Mouse (Mus musculus) forelimb bud, embryonic 11.5 days (tissue): ENCODE results near the gene Zwilch.

Experiments
- DNase-seq: peaks from one replicate; pipeline ENCODE4 v3.0.0-alpha.2; 2012; ENCODE audit warnings: low read depth, low spot score

Gene Zwilch

GRCm38 (mm10) chr9:64105301-64105700 is 67.6 kb downstream of the Zwilch start:
- DNase-seq, result no peak

DNA sequence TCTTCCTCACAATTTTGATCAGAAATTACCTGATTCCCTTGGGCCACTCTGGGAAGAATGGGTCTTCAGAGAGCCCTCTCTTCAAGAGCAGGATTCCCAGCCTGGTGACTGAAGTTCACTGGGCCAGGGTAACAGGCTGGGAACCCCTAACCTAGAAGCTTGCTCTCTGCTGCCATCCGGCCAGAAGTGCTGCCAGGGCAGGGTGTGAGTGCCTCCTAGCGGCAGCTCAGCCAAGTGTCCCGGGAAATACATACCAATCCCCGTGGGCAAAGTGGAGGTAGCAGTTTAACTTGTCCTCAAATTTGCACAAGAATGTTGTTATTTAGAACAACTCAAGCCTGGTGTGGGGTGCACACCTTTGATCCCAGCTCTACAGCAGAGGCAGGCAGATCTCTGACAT is 72.5 kb downstream of the Zwilch start:
- DNase-seq, result peak; percentile 80

GRCm38 (mm10) chr9:64098282-64098681 is 74.6 kb downstream of the Zwilch start:
- no peak for DNase-seq

DNA sequence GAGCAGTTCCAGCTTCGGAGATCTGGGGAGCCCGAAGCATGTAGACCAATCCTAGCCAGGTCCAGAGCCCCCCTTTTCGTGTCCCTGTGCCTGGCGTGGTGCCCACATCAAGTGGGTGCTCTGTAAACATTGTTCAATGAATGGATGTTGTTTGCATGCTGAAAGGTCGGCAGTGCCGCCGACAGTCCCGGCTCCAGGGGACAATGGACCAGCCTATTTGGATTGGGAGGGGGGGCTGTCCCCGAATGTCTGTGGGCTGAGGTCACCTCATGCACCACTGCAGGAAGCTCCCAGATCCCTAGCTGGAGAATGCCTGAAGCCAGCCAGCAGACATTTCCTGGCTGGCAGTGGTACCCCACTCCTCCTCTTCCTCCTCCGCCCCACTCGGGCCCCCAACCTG is 78.8 kb downstream of the Zwilch start:
- DNase-seq, result no peak

DNA sequence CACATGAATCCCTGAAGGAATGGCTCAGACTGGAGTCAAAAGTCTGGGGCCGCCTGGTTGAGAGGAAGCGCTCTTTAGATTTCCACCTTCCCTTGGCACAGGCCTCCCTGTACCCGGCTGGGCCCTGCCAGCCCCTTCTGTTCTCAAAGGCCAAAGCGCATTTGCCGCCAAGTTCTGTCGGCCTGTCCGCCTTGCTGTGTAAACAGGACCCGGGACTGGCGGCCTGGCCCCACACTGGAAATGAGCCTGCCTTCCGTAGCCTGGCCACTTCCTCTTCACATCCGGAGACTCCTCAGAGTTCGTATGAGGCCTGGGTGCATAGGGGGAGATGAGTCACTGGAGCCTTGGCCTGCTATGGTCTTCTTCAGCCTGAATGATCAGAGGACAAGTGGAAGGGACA is 83.9 kb downstream of the Zwilch start:
- DNase-seq, result no peak

DNA sequence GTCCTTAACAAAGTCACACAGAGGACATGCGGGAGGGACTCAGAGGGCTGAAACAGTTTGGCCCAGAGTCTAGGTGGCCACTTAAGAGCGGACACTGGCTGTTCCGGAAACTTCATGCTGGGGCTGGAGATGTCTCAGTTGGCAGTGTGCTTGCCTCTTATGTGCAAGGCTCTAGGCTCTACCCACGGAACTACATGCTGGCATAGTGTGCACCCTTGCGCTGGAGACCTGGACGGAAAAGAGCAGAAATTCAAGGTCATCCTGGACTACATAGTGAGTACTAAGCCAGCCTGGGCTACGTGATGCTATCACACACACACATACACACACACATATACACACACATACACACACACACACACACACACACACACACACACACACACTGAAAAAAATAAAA is 84.6 kb downstream of the Zwilch start:
- DNase-seq, result no peak

DNA sequence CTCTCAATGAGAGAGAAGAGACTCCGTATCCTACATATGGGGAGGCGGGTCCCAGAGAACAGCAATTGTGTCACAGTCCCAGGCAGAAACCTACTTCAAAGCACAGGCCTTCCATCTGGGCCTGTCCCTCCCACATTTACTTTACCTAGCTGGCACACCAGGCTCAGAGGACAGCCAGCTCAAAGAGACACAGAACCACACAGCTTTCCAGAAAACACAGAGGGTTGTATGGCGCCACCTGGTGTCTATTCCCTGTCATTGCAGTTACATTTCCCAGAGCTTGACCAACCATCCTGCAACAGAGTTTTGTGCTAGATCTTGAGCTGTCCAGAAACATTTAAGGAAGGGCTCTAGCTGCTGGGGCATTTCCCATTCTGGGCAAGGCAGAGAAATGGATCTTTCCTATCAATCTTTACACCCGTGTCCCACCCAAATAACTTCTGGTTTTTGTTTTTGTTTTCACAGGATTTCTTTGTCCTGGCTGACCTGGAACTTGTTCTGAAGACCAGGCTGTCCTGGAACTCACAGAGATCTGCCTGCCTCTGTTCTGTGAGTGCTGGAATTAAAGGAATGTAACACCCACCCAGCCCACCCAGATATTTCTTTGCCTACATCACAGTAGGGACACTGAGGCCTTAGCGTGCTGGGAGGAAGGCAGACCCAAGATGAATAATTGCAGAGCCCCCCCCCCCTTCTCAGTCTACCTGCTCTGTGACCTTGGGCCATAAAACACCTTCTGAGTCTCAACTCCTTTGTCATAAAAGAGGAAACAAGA is 85.3 kb downstream of the Zwilch start:
- DNase-seq, result peak; percentile 84
